Mouse (Mus musculus): Measurements from ENCODE around the gene Tlx2. TPM values are rescaled to one million over a fixed set of nuclear protein-coding genes. Genes with fewer than 3 reads are reported as not detected.
A peak's percentile ranks its signal among the peaks of the same experiment; 100 is the strongest.

Tlx2 gene
- polyA plus RNA-seq, 1 experiment from 2014 or later: 42.3 TPM

DNA sequence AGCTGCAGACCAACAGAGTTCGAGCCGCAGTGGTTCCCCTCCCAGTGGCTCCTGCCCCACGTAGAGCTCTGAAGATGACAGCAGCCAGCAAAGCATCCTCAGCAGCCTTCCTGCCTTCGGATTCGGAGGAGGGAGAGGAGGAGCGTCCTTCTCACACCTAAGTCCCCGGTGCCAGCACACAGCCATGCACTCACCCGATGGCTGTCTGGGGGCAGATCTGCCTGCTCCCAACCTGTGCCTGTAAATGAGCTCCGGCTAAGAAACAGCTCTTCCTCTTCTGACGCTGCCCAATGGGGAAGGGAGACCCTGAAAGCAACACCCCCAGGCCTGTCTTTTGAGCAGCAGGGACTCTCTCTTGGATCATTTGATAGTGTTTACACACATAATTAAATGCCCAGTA, 40.3 kb downstream of the Tlx2 start:
- no peaks in the 10 kb centered on the region for H3K9me3 ChIP-seq
- H3K36me3 ChIP-seq: no peaks in the 10 kb centered on the region
- no peak overlapping the region for H3K4me3 ChIP-seq
- peaks cover 29% of the 10 kb centered on the region for H3K4me1 ChIP-seq
- H3K27ac ChIP-seq: no peak overlapping the region
- 20% methylated on average over 10 of the region's 10 CpGs for WGBS
- H3K27me3 ChIP-seq (replicated peaks): peaks cover 36% of the 10 kb centered on the region
- no peak for ATAC-seq (ENCODE audit: low FRiP score, low read depth)
- H3K9ac ChIP-seq: no peak overlapping the region
- no peak overlapping the region for H3K4me2 ChIP-seq (replicated peaks)

DNA sequence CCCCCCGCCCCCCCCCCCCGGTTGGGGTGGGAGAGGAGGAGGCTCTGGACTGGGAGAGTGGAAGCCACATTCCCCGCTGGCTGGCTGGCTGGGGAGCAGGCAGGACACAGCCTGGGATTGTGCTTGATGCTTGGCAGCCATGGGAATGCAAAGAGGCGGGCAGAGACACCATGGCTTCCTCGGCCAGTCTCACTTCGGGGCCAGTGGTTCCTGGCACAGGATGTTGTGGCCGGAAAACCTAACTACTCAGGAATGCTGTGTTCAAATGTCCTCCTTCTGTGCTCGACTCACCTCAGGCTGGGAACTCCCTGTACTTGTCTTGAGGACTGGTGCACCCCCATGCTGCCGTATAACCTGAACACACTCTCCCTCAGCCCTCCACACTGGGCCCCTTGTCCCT, 42.4 kb downstream of the Tlx2 start:
- Histone ChIP-seq H3K4me1 (peaks cover 9% of the 10 kb centered on the region), H3K27me3 (replicated peaks) (peaks cover 27% of the 10 kb centered on the region), H3K4me2 (replicated peaks) (no peak overlapping the region), H3K9ac (no peak overlapping the region), H3K4me3 (no peak overlapping the region), H3K36me3 (no peaks in the 10 kb centered on the region), H3K9me3 (no peaks in the 10 kb centered on the region), H3K27ac (no peak overlapping the region)
- 62% methylated on average over 8 of the region's 9 CpGs for WGBS
- no peak for ATAC-seq (ENCODE audit: low FRiP score, low read depth)

DNA sequence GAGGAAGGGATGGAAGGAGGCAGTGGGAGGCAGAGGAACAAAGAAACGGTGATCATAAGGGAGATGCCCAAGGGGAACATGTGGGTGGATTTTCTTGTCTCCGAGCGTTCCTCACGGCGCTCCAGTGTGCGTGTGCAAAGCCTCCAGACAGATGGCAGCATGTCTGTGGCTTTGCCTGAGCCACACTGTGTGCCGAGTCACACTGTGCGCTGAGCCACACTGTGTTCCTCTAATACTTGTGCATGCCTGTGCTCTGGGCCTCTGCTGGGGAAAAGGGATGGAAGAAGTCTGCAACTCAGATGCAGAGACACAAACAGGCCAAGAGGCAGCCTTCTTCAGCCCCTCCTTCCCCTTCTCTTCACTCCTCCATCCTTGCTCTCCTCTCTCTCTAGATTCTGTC, 42.8 kb downstream of the Tlx2 start:
- no peak overlapping the region for H3K9ac ChIP-seq
- no peak overlapping the region for H3K4me3 ChIP-seq
- no peak overlapping the region for H3K4me2 ChIP-seq (replicated peaks)
- H3K27ac ChIP-seq: no peak overlapping the region
- H3K36me3 ChIP-seq: no peaks in the 10 kb centered on the region
- H3K9me3 ChIP-seq: no peaks in the 10 kb centered on the region
- ATAC-seq (ENCODE audit: low FRiP score, low read depth): no peak
- H3K27me3 ChIP-seq (replicated peaks): peaks cover 23% of the 10 kb centered on the region
- peaks cover 5% of the 10 kb centered on the region for H3K4me1 ChIP-seq
- 77% methylated on average over 8 of the region's 8 CpGs for WGBS

DNA sequence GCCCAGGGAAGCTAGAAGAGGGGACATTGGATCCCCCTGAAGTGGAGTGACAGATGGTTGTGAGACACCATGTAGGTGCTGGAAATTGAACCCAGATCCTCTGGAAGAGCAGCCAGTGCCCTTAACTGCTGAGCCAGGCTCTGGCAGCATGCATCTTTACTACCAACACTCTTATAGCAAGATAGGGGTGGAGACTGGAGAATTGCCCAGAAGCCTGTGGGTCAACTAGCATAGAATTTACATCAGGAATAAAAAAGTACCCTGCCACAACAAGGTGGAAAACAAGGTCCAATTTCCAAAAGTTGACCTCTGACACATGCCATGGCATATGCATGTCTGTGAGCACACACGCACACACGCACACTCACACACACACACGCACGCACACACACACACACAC, 44.9 kb downstream of the Tlx2 start:
- 94% methylated on average over 4 of the region's 4 CpGs for WGBS
- H3K9me3 ChIP-seq: no peaks in the 10 kb centered on the region
- no peak overlapping the region for H3K27ac ChIP-seq
- H3K27me3 ChIP-seq (replicated peaks): peaks cover 6% of the 10 kb centered on the region
- no peaks in the 10 kb centered on the region for H3K36me3 ChIP-seq
- no peak overlapping the region for H3K4me2 ChIP-seq (replicated peaks)
- no peak for ATAC-seq (ENCODE audit: low FRiP score, low read depth)
- no peak overlapping the region for H3K9ac ChIP-seq
- H3K4me3 ChIP-seq: no peak overlapping the region
- no peaks in the 10 kb centered on the region for H3K4me1 ChIP-seq

DNA sequence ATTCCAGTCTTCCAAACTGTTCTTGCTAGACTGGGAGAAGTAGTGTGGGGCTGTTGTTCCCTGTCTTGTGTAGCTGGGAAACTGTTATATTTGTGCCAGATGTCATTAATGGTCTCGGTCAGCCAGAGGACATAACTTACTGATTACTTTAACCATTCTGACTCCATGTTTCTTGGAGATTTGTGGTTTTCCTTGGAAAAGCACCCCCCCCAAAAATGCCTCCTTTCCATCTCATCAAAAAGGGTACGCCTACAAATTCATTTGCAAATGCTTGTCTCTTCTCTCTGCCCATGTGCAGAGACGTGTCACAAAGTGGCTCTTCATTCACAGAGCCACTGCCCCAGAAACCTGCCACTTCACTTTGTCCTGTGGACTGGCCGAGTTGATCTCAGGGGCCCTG, 45.7 kb downstream of the Tlx2 start:
- H3K27me3 ChIP-seq (replicated peaks): 0 out of 2 replicates have a peak, but pooled peaks cover 4% of the 10 kb centered on the region
- H3K4me2 ChIP-seq (replicated peaks): no peak overlapping the region
- no peak overlapping the region for H3K4me3 ChIP-seq
- H3K27ac ChIP-seq: no peak overlapping the region
- H3K4me1 ChIP-seq: no peaks in the 10 kb centered on the region
- ATAC-seq (ENCODE audit: low FRiP score, low read depth): no peak
- H3K36me3 ChIP-seq: no peaks in the 10 kb centered on the region
- no peak overlapping the region for H3K9ac ChIP-seq
- WGBS: 75% methylated on average over 4 of the region's 4 CpGs
- no peaks in the 10 kb centered on the region for H3K9me3 ChIP-seq

DNA sequence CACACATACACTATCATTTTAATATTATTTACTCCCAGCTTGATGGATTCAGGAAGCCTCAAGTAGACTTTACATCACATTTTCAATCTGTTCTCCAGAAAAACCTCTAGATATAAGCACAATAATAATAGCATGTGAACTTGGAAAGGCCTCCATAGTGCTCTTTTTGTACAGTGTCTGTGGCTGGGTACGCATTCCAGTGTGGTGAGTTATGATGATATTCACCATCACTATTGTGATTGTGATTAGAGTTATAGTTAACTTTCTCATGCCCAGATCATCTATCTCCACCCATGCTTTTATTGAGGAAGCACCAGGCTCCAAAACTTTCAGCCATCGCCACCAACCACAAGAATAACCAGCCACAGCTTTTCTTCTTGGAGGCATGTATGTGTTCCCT, 46.3 kb downstream of the Tlx2 start:
- Histone ChIP-seq H3K4me2 (replicated peaks) (no peak overlapping the region), H3K4me1 (no peaks in the 10 kb centered on the region), H3K27ac (no peak overlapping the region), H3K4me3 (no peak overlapping the region), H3K9ac (no peak overlapping the region), H3K27me3 (replicated peaks) (0 out of 2 replicates have a peak, but pooled peaks cover 4% of the 10 kb centered on the region), H3K9me3 (no peaks in the 10 kb centered on the region), H3K36me3 (no peaks in the 10 kb centered on the region)
- ATAC-seq (ENCODE audit: low FRiP score, low read depth): no peak
- WGBS: 97% methylated on average over 2 of the region's 2 CpGs

DNA sequence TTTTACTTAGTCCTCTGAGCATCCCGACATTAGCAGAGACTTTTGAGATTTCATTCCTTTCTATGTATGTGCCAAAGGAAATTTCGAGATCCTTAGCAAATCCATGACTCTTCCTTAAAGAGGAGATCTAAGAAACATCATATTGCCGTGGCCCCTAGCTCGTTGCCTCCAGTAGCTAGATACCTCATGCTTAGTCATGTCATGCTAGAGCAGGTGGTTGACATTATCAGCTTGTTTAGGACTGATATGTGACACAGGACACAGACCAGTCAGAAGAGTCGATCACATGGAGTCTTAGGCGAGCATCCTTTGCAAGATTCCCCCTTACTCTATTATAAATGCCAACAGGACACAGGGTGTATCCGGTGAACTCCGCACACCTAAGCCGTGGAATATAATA, 47.1 kb downstream of the Tlx2 start:
- Histone ChIP-seq H3K4me3 (no peak overlapping the region), H3K27me3 (replicated peaks) (no peaks in the 10 kb centered on the region), H3K9ac (no peak overlapping the region), H3K9me3 (no peaks in the 10 kb centered on the region), H3K36me3 (no peaks in the 10 kb centered on the region), H3K4me1 (no peaks in the 10 kb centered on the region), H3K27ac (no peak overlapping the region), H3K4me2 (replicated peaks) (no peak overlapping the region)
- 85% methylated on average over 9 of the region's 9 CpGs for WGBS
- ATAC-seq (ENCODE audit: low FRiP score, low read depth): no peak

DNA sequence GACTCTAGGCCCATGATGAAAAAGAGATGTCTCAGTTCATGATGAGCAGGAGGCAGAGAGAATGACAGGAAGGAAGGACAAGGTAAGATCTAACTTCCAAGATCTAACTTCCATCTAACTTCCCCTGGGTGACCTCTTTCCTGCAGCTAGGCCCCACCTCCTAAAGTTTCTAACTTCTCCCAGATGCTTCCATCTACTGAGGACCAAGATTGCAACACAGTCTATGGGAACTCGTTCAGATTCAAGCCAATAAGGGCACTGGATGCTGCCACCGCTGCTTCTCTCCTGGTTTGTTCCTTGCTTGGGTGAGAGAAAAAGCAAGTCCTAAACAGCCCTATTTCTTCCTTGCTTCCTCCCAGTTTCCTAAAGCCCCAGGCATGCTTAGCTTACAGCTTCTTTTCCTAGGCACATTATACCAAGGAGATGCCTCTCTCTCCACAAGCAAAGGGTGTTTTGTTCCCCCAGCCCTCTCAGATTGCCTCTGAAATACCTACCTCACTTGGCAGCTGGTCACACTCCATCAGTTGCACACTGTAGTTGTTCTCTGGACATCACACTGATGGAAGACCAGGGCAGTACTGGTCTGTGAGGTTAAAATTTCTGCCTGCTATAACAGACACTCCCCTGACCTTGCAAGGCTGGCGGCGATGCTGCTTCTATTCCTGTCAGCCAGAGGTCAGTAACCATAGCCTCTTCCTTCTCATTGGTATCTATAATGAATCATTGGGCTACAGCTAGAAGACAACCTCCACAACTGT, 49.1 kb downstream of the Tlx2 start:
- 90% methylated on average over 4 of the region's 4 CpGs for WGBS
- Histone ChIP-seq H3K36me3 (no peaks in the 10 kb centered on the region), H3K4me2 (replicated peaks) (no peak overlapping the region), H3K27me3 (replicated peaks) (no peaks in the 10 kb centered on the region), H3K4me3 (no peak overlapping the region), H3K4me1 (no peaks in the 10 kb centered on the region), H3K9me3 (no peaks in the 10 kb centered on the region), H3K9ac (no peak overlapping the region), H3K27ac (no peak overlapping the region)
- no peak for ATAC-seq (ENCODE audit: low FRiP score, low read depth)

DNA sequence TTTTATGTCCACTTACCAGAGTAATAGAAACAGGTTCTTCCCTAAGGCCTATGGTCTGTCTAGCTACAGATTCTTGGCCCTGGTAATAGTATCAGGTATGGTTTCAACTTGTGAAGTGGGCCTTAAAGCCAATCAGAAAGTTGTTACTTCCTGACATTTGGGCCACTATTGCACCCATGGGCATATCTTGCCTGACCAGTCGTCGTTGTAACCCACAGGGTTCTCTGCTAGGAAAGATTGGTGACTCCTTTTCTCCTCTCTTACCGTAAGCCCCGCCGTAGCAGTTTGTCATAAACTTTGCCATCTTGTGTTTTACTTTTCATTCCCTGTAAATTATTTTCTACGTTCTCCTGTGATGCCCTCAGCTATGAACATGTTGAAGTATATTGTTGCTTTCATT, 50.0 kb downstream of the Tlx2 start:
- Histone ChIP-seq H3K4me1 (no peaks in the 10 kb centered on the region), H3K9me3 (no peaks in the 10 kb centered on the region), H3K27me3 (replicated peaks) (no peaks in the 10 kb centered on the region), H3K36me3 (no peaks in the 10 kb centered on the region), H3K9ac (no peak overlapping the region), H3K4me3 (no peak overlapping the region), H3K27ac (no peak overlapping the region), H3K4me2 (replicated peaks) (no peak overlapping the region)
- ATAC-seq (ENCODE audit: low FRiP score, low read depth): no peak
- WGBS: 89% methylated on average over 6 of the region's 6 CpGs

DNA sequence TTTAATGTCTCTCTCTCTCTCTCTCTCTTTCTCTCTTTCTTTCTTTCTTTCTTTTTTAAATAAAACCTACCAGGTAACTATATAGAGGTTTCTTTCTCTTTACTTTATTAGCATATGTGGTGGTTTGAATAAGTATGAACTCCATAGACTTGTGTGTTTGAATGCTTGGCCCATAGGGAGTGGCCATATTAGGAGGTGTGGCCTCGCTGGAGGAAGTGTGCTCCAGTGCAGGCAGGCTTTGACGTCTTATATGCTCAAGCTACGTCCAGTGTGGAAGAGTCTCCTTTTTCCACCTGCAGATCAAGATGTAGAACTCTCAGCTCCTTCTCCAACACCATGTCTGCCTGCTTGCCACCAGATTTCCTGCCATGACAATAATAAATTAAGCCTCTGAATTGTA, 51.0 kb downstream of the Tlx2 start:
- no peaks in the 10 kb centered on the region for H3K36me3 ChIP-seq
- no peak overlapping the region for H3K27ac ChIP-seq
- H3K4me3 ChIP-seq: no peak overlapping the region
- H3K9me3 ChIP-seq: no peaks in the 10 kb centered on the region
- no peak overlapping the region for H3K4me2 ChIP-seq (replicated peaks)
- H3K9ac ChIP-seq: no peak overlapping the region
- no peaks in the 10 kb centered on the region for H3K4me1 ChIP-seq
- no peak for ATAC-seq (ENCODE audit: low FRiP score, low read depth)
- WGBS: 78% methylated on average over 3 of the region's 3 CpGs
- H3K27me3 ChIP-seq (replicated peaks): no peaks in the 10 kb centered on the region

MicroRNA genes within 50 kb of the gene (microRNA counts, 519-probe panel; counts per million panel counts)
- microRNA mmu-miR-3470a+mmu-miR-3470b: 342 counts per million, percentile 67 among the panel's probes with 10 or more counts

Small RNA genes lying within 50 kb of the gene (microRNA-seq; reads per million reads assigned to microRNA genes)
- gene Mir3470a (not detected), gene Mir7040 (not detected)

Other genes starting within 250 kb of the Tlx2 start
- gene Sema4f, start 130.5 kb downstream of the Tlx2 start, polyA plus RNA-seq (2016; fragmentation: Nextera tagmentation; extraction: Ambion mirVana): 12.9 and 15.1 TPM in 2 replicates
- gene M1ap, start 123.4 kb downstream of the Tlx2 start, polyA plus RNA-seq (2016; fragmentation: Nextera tagmentation; extraction: Ambion mirVana): 0.49 TPM in 1 of 2 replicates, not detected in the other
- 5.8 and 6.5 TPM in 2 replicates for gene Dok1, start 36.8 kb downstream of the Tlx2 start, polyA plus RNA-seq (2016; fragmentation: Nextera tagmentation; extraction: Ambion mirVana)
- gene Loxl3, start 36.1 kb downstream of the Tlx2 start, polyA plus RNA-seq (2016; fragmentation: Nextera tagmentation; extraction: Ambion mirVana): 9.1 and 9.4 TPM in 2 replicates
- gene Aup1, start 15.8 kb downstream of the Tlx2 start, polyA plus RNA-seq (2016; fragmentation: Nextera tagmentation; extraction: Ambion mirVana): 158 and 167 TPM in 2 replicates
- 68.0 and 70.6 TPM in 2 replicates for gene Htra2, start 15.0 kb downstream of the Tlx2 start, polyA plus RNA-seq (2016; fragmentation: Nextera tagmentation; extraction: Ambion mirVana)
- 1.8 and 2.1 TPM in 2 replicates for gene Dqx1, start 12.4 kb downstream of the Tlx2 start, polyA plus RNA-seq (2016; fragmentation: Nextera tagmentation; extraction: Ambion mirVana)
- gene Pcgf1, start 7.6 kb upstream of the Tlx2 start, polyA plus RNA-seq (2016; fragmentation: Nextera tagmentation; extraction: Ambion mirVana): 43.6 and 52.3 TPM in 2 replicates
- 0.57 and 2.8 TPM in 2 replicates for gene Lbx2, start 16.1 kb upstream of the Tlx2 start, polyA plus RNA-seq (2016; fragmentation: Nextera tagmentation; extraction: Ambion mirVana)
- gene Ccdc142, start 31.3 kb upstream of the Tlx2 start, polyA plus RNA-seq (2016; fragmentation: Nextera tagmentation; extraction: Ambion mirVana): 2.7 and 4.3 TPM in 2 replicates
- gene Gm42688, start 31.3 kb upstream of the Tlx2 start, polyA plus RNA-seq (2016; fragmentation: Nextera tagmentation; extraction: Ambion mirVana): 4.8 and 5.1 TPM in 2 replicates
- 124 and 128 TPM in 2 replicates for gene Mrpl53, start 38.7 kb upstream of the Tlx2 start, polyA plus RNA-seq (2016; fragmentation: Nextera tagmentation; extraction: Ambion mirVana)
- 39.4 and 39.5 TPM in 2 replicates for gene Mogs, start 45.2 kb upstream of the Tlx2 start, polyA plus RNA-seq (2016; fragmentation: Nextera tagmentation; extraction: Ambion mirVana)
- 233 and 254 TPM in 2 replicates for gene Wbp1, start 51.3 kb upstream of the Tlx2 start, polyA plus RNA-seq (2016; fragmentation: Nextera tagmentation; extraction: Ambion mirVana)
- 17.6 and 18.7 TPM in 2 replicates for gene Ino80b, start 55.1 kb upstream of the Tlx2 start, polyA plus RNA-seq (2016; fragmentation: Nextera tagmentation; extraction: Ambion mirVana)
- 33.7 and 38.0 TPM in 2 replicates for gene Rtkn, start 65.2 kb upstream of the Tlx2 start, polyA plus RNA-seq (2016; fragmentation: Nextera tagmentation; extraction: Ambion mirVana)
- gene Wdr54, start 86.1 kb upstream of the Tlx2 start, polyA plus RNA-seq (2016; fragmentation: Nextera tagmentation; extraction: Ambion mirVana): 11.5 and 13.5 TPM in 2 replicates
- gene 1700003E16Rik, start 86.1 kb upstream of the Tlx2 start, polyA plus RNA-seq (2016; fragmentation: Nextera tagmentation; extraction: Ambion mirVana): 2.6 TPM in 2 replicates
- 181 and 196 TPM in 2 replicates for gene Dctn1, start 95.6 kb upstream of the Tlx2 start, polyA plus RNA-seq (2016; fragmentation: Nextera tagmentation; extraction: Ambion mirVana)
- 0.18 and 0.34 TPM in 2 replicates for gene Slc4a5, start 149.5 kb upstream of the Tlx2 start, polyA plus RNA-seq (2016; fragmentation: Nextera tagmentation; extraction: Ambion mirVana)

All from neural tube, embryonic 12.5 days (tissue).